Mouse (Mus musculus): Measurements from ENCODE around the gene Gm45799.

- TF ChIP-seq ZNF384 (IDR thresholded peaks at IDR 0.05; ENCODE audit: low read depth, low read length) (no peak), CHD2 (IDR thresholded peaks at IDR 0.05; ENCODE audit: low read depth, low read length) (no peak)
Observed at GRCm38 (mm10) chr7:105650639-105651435, 10.5 kb downstream of the Gm45799 start, which contains the start of gene Dnhd1.
